11 mouse cellular contexts compared by ENCODE assay signal in genomic region chr8:80838199-80838598, GRCm38 (mm10). TPM values are rescaled to one million over a fixed set of nuclear protein-coding genes. Genes with fewer than 3 reads are reported as not detected.
DNase-seq lines count a peak whose midpoint lies in the region; ATAC-seq lines count a peak whose summit lies in the region.
"Had no signal": no experiment of that assay in that cellular context is flagged by ENCODE, and none has a peak within 500 bp of the region (broad histone marks: within the 10 kb centered on the region; RNA-seq: fewer than 3 reads in every experiment).

No protein-coding gene starts in this region.

- H3K9ac ChIP-seq in kidney, embryonic 14.5 days (ENCODE audit: low read depth, low read length): no peak overlapping the region
- H3K9ac ChIP-seq in intestine, embryonic 15.5 days: no peak overlapping the region
- H3K9ac ChIP-seq: neural tube, embryonic 12.5 days had no signal

- H3K36me3 ChIP-seq in kidney, embryonic 14.5 days (ENCODE audit: control insufficient read depth, insufficient read depth, low read length): no peaks in the 10 kb centered on the region
- H3K36me3 ChIP-seq in intestine, embryonic 15.5 days: no peaks in the 10 kb centered on the region
- H3K36me3 ChIP-seq: neural tube, embryonic 12.5 days had no signal

- no peak for ATAC-seq in kidney, embryonic 14.5 days (ENCODE audit: low FRiP score, low TSS enrichment)
- ATAC-seq in megakaryocyte, adult 5-6 weeks (ENCODE audit: poor library complexity, severe bottlenecking): no peak
- no peak for ATAC-seq in intestine, embryonic 15.5 days

- peaks cover 9% of the 10 kb centered on the region; the same call in 1 of the 2 replicates for H3K4me1 ChIP-seq in kidney, embryonic 14.5 days (ENCODE audit: control insufficient read depth, insufficient read depth, low read length)
- H3K4me1 ChIP-seq in intestine, embryonic 15.5 days (replicated peaks): 0 out of 2 replicates have a peak, but pooled peaks cover 7% of the 10 kb centered on the region
- H3K4me1 ChIP-seq: neural tube, embryonic 12.5 days had no signal

- DNase-seq in kidney, adult 11 months: peak; percentile 91
- DNase-seq in gastrocnemius, postnatal 36 days: peak; percentile 43 to 49
- DNase-seq in kidney, adult 8-10 months: peak; percentile 83 to 91
- DNase-seq in lung, postnatal 4 days: peak; percentile 52 to 74
- DNase-seq in T-cell, adult 2 months (ENCODE audit: low spot score): no peak
- DNase-seq: cerebellum, postnatal 25 days; spleen, adult 18-20 months had no signal

- H3K9me3 ChIP-seq in kidney, embryonic 14.5 days (ENCODE audit: control insufficient read depth, low read length): no peaks in the 10 kb centered on the region
- H3K9me3 ChIP-seq in intestine, embryonic 15.5 days: no peaks in the 10 kb centered on the region
- H3K9me3 ChIP-seq: neural tube, embryonic 12.5 days had no signal

- no peak overlapping the region for H3K4me3 ChIP-seq in kidney, embryonic 14.5 days (ENCODE audit: low read length)
- no peak overlapping the region for H3K4me3 ChIP-seq in intestine, embryonic 15.5 days (replicated peaks)
- H3K4me3 ChIP-seq: neural tube, embryonic 12.5 days had no signal

- no peak overlapping the region for H3K27ac ChIP-seq in kidney, embryonic 14.5 days (ENCODE audit: low read depth, low read length)
- no peak overlapping the region for H3K27ac ChIP-seq in intestine, embryonic 15.5 days
- H3K27ac ChIP-seq: neural tube, embryonic 12.5 days had no signal

- intact Hi-C loops in gastrocnemius, postnatal 36 days (cut with DNase I): no loop called here

- H3K4me2 ChIP-seq in kidney, embryonic 14.5 days (replicated peaks; ENCODE audit: low read depth, low read length): no peak overlapping the region
- H3K4me2 ChIP-seq in intestine, embryonic 15.5 days (replicated peaks): no peak overlapping the region
- H3K4me2 ChIP-seq: neural tube, embryonic 12.5 days had no signal

- WGBS in kidney, embryonic 14.5 days: 44% methylated on average over 6 of the region's 6 CpGs
- WGBS in intestine, embryonic 15.5 days: 29% methylated on average over 6 of the region's 6 CpGs

- H3K27me3 ChIP-seq in kidney, embryonic 14.5 days (ENCODE audit: control insufficient read depth, insufficient read depth, low read length): no peaks in the 10 kb centered on the region
- H3K27me3 ChIP-seq in intestine, embryonic 15.5 days (replicated peaks): no peaks in the 10 kb centered on the region
- H3K27me3 ChIP-seq: neural tube, embryonic 12.5 days had no signal

RNA-seq across cellular contexts. Expression of gene Gab1, which starts 42.1 kb away (rescaled TPM):
- 13.1 and 26.5 TPM in 2 replicates for polyA plus RNA-seq in kidney, embryonic 14.5 days (2014; fragmentation: Nextera tagmentation; extraction: Ambion mirVana)
- total RNA-seq in gastrocnemius, postnatal 36 days (2021): 1 to 10 TPM; 8.2 to 9.9 TPM
- 3.7 and 7.6 TPM in 2 replicates for total RNA-seq in megakaryocyte, adult 5-6 weeks (2015)
- total RNA-seq in megakaryocyte, adult 5-6 weeks (2017): 1.4 and 1.7 TPM in 2 replicates
- 13.5 and 14.3 TPM in 2 replicates for polyA plus RNA-seq in intestine, embryonic 15.5 days (2015; fragmentation: Nextera tagmentation; extraction: Ambion mirVana)
